Mouse (Mus musculus) lung, embryonic 14.5 days (tissue): ENCODE measurements at regions not wholly inside any gene's neighbourhood (a gene's known extent, or its start where the extent isn't known, plus 50 kb on each side); places are given as distances from the start of the nearest gene placed in this dataset.
A peak's percentile ranks its signal among the peaks of the same experiment; 100 is the strongest.

Source experiments
- ATAC-seq: fragments of 200-750 bp; cut with Nextera tagmentation; 2 replicates; pipeline ENCODE4 v1.8.0; 2017; ENCODE audit warnings: mild to moderate bottlenecking, moderate TSS enrichment, moderate library complexity; ENCODE audit not compliant: insufficient read depth
- DNase-seq: peaks from one replicate; pipeline ENCODE4 v3.0.0-alpha.2; 2015
- H3K27ac ChIP-seq: fragments of 300-500 bp; sonication (generic); 2 replicates; pipeline ENCODE4 v1.5.1; 2014; ENCODE audit warnings: low read depth, mild to moderate bottlenecking, moderate library complexity
- H3K27me3 ChIP-seq: fragments of 300-500 bp; sonication (generic); 2 replicates; pipeline ENCODE4 v1.6.1; 2014; ENCODE audit warnings: low read length, control low read depth; ENCODE audit not compliant: insufficient read depth
- H3K36me3 ChIP-seq: fragments of 300-500 bp; sonication (generic); 2 replicates; pipeline ENCODE4 v1.6.1; 2014; ENCODE audit warnings: control low read depth; ENCODE audit not compliant: insufficient read depth
- H3K4me1 ChIP-seq: fragments of 300-500 bp; sonication (generic); 2 replicates; pipeline ENCODE4 v1.6.1; 2014; ENCODE audit warnings: antibody characterized with exemption, control low read depth; ENCODE audit not compliant: insufficient read depth
- H3K4me2 ChIP-seq: fragments of 300-500 bp; sonication (generic); 2 replicates; pipeline ENCODE4 v1.6.1; 2014; ENCODE audit warnings: mild to moderate bottlenecking
- H3K4me3 ChIP-seq: fragments of 300-500 bp; sonication (generic); 2 replicates; pipeline ENCODE4 v1.5.1; 2014; ENCODE audit warnings: low read depth, low read length
- H3K9ac ChIP-seq: fragments of 300-500 bp; sonication (generic); 2 replicates; pipeline ENCODE4 v1.6.1; 2014
- H3K9me3 ChIP-seq: fragments of 300-500 bp; sonication (generic); 2 replicates; pipeline ENCODE4 v1.6.1; 2016; ENCODE audit warnings: low read depth, low read length, control low read depth
- CTCF ChIP-seq: IDR thresholded peaks from 2 replicates; pipeline ENCODE4 v1.5.1; 2016; ENCODE audit warnings: antibody characterized with exemption, low read depth
- WGBS: fragments of 180-500 bp; shearing (Covaris S2); extraction: QIAGEN DNeasy Blood & Tissue Kit; methylation state at CpG from one replicate; pipeline ENCODE4 v1.1.7; 2014; 5-methylcytosine and 5-hydroxymethylcytosine counted together

- Histone ChIP-seq H3K4me3 (no peak overlapping the region), H3K36me3 (no peaks in the 10 kb centered on the region), H3K9ac (no peak overlapping the region), H3K27ac (no peak overlapping the region), H3K27me3 (no peaks in the 10 kb centered on the region), H3K4me2 (no peak overlapping the region), H3K9me3 (no peaks in the 10 kb centered on the region), H3K4me1 (0 out of 2 replicates have a peak, but pooled peaks cover 2% of the 10 kb centered on the region)
- ATAC-seq (no peak), DNase-seq (no peak)
- 67% methylated on average over 8 of the region's 8 CpGs for WGBS
- TF ChIP-seq CTCF, result no peak
Measured at GRCm38 (mm10) chrX:70899720-70900479, 150.2 kb upstream of the Mamld1 start.

GRCm38 (mm10) chrX:70925646-70926045 lies 124.4 kb upstream of the Mamld1 start:
- Histone ChIP-seq H3K27me3 (no peaks in the 10 kb centered on the region), H3K36me3 (no peaks in the 10 kb centered on the region), H3K4me2 (no peak overlapping the region), H3K9me3 (no peaks in the 10 kb centered on the region), H3K4me1 (no peaks in the 10 kb centered on the region), H3K9ac (no peak overlapping the region), H3K4me3 (no peak overlapping the region), H3K27ac (no peak overlapping the region)
- ATAC-seq (no peak), DNase-seq (no peak)
- TF ChIP-seq CTCF, result no peak
- 38% methylated on average over 2 of the region's 2 CpGs for WGBS

- H3K4me3 ChIP-seq, result no peak overlapping the region
- H3K9ac ChIP-seq, result no peak overlapping the region
- DNase-seq, result no peak
- no peaks in the 10 kb centered on the region for H3K36me3 ChIP-seq
- no peak overlapping the region for H3K4me2 ChIP-seq
- H3K27ac ChIP-seq, result no peak overlapping the region
- TF ChIP-seq CTCF, result no peak
- ATAC-seq, result no peak
- no peaks in the 10 kb centered on the region for H3K9me3 ChIP-seq
- no peaks in the 10 kb centered on the region for H3K27me3 ChIP-seq
- H3K4me1 ChIP-seq, result no peaks in the 10 kb centered on the region
- 41% methylated on average over 2 of the region's 2 CpGs for WGBS
Measured at GRCm38 (mm10) chrX:70931944-70932343, 118.1 kb upstream of the Mamld1 start.

GRCm38 (mm10) chrX:70945382-70945781 lies 104.7 kb upstream of the Mamld1 start:
- Histone ChIP-seq H3K9me3 (no peaks in the 10 kb centered on the region), H3K4me2 (no peak overlapping the region), H3K4me3 (no peak overlapping the region), H3K27ac (no peak overlapping the region), H3K9ac (no peak overlapping the region), H3K4me1 (no peaks in the 10 kb centered on the region), H3K36me3 (no peaks in the 10 kb centered on the region), H3K27me3 (no peaks in the 10 kb centered on the region)
- DNase-seq (no peak), ATAC-seq (no peak)
- 45% methylated on average over 2 of the region's 2 CpGs for WGBS
- TF ChIP-seq CTCF, result no peak

GRCm38 (mm10) chrX:70946052-70946451 lies 104.0 kb upstream of the Mamld1 start:
- H3K9ac ChIP-seq, result no peak overlapping the region
- H3K4me1 ChIP-seq, result no peaks in the 10 kb centered on the region
- no peaks in the 10 kb centered on the region for H3K27me3 ChIP-seq
- 46% methylated on average over 8 of the region's 8 CpGs for WGBS
- H3K9me3 ChIP-seq, result no peaks in the 10 kb centered on the region
- H3K27ac ChIP-seq, result no peak overlapping the region
- no peaks in the 10 kb centered on the region for H3K36me3 ChIP-seq
- H3K4me3 ChIP-seq, result no peak overlapping the region
- DNase-seq (peak; percentile 42), ATAC-seq (peak; percentile 28; the same call in 1 of the 2 replicates)
- no peak for TF ChIP-seq CTCF
- H3K4me2 ChIP-seq, result no peak overlapping the region

- Histone ChIP-seq H3K36me3 (no peaks in the 10 kb centered on the region), H3K27ac (no peak overlapping the region), H3K4me2 (no peak overlapping the region), H3K4me3 (no peak overlapping the region), H3K9ac (no peak overlapping the region), H3K9me3 (no peaks in the 10 kb centered on the region), H3K4me1 (no peaks in the 10 kb centered on the region), H3K27me3 (no peaks in the 10 kb centered on the region)
- ATAC-seq, result no peak
- no peak for TF ChIP-seq CTCF
- WGBS, result 76% methylated on average over 3 of the region's 3 CpGs
- DNase-seq, result no peak
Measured at GRCm38 (mm10) chrX:70949232-70949631, 100.8 kb upstream of the Mamld1 start.

GRCm38 (mm10) chrX:70953022-70953421 lies 97.0 kb upstream of the Mamld1 start:
- no peaks in the 10 kb centered on the region for H3K36me3 ChIP-seq
- no peak overlapping the region for H3K4me2 ChIP-seq
- 71% methylated on average over 3 of the region's 3 CpGs for WGBS
- no peaks in the 10 kb centered on the region for H3K27me3 ChIP-seq
- H3K4me3 ChIP-seq, result no peak overlapping the region
- H3K9ac ChIP-seq, result no peak overlapping the region
- ATAC-seq (no peak), DNase-seq (no peak)
- no peaks in the 10 kb centered on the region for H3K4me1 ChIP-seq
- no peak overlapping the region for H3K27ac ChIP-seq
- no peaks in the 10 kb centered on the region for H3K9me3 ChIP-seq
- TF ChIP-seq CTCF, result no peak
